Mouse (Mus musculus) myocyte (in vitro differentiated cells): Measurements from ENCODE around the gene Baiap2. TPM values are rescaled to one million over a fixed set of nuclear protein-coding genes. Genes with fewer than 3 reads are reported as not detected.

Experiments used
- H3K27me3 ChIP-seq: one replicate; pipeline ENCODE4 v1.6.1; 2011; ENCODE audit not compliant: control insufficient read depth, insufficient read depth, insufficient read length
- H3K36me3 ChIP-seq: one replicate; pipeline ENCODE4 v1.6.1; 2011; ENCODE audit not compliant: control insufficient read depth, insufficient read depth
- H3K4me2 ChIP-seq: one replicate; pipeline ENCODE4 v1.6.1; 2011; ENCODE audit warnings: low read depth, control low read depth
- H3K4me3 ChIP-seq: one replicate; pipeline ENCODE4 v1.5.1; 2011; ENCODE audit warnings: mild to moderate bottlenecking, control low read depth, moderate library complexity
- H3K79me2 ChIP-seq: one replicate; pipeline ENCODE4 v1.6.1; 2011; ENCODE audit not compliant: control insufficient read depth, insufficient read depth
- H3ac ChIP-seq: one replicate; pipeline ENCODE4 v1.6.1; 2011; ENCODE audit not compliant: control insufficient read depth, insufficient read length
- CEBPB ChIP-seq: IDR thresholded peaks from 2 replicates; pipeline ENCODE4 v1.6.1; 2011; ENCODE audit warnings: mild to moderate bottlenecking, moderate library complexity; ENCODE audit not compliant: poor library complexity, insufficient read depth, severe bottlenecking
- E2F4 ChIP-seq: IDR thresholded peaks from one replicate; pipeline ENCODE4 v1.6.1; 2011; ENCODE audit warnings: mild to moderate bottlenecking, control low read depth, moderate library complexity; ENCODE audit not compliant: insufficient read depth
- MAX ChIP-seq: IDR thresholded peaks from one replicate; pipeline ENCODE4 v1.6.1; 2011; ENCODE audit warnings: low read depth, mild to moderate bottlenecking, control low read depth
- MYOD1 ChIP-seq, 3 experiments: IDR thresholded peaks; one replicate each; pipeline ENCODE4 v1.6.1; 2011; ENCODE audit warnings: control low read depth in 2 of 3, low read depth in 2 of 3, mild to moderate bottlenecking in 2 of 3, moderate library complexity in 1 of 3; ENCODE audit not compliant: insufficient read length in 2 of 3, control insufficient read depth in 1 of 3
- MYOG ChIP-seq, 3 experiments: IDR thresholded peaks; one replicate each; pipeline ENCODE4 v1.6.1; 2011; ENCODE audit warnings: control low read depth in 2 of 3, low read depth in 2 of 3, mild to moderate bottlenecking in 2 of 3; ENCODE audit not compliant: insufficient read length in 2 of 3, control insufficient read depth in 1 of 3, insufficient read depth in 1 of 3
- POLR2A ChIP-seq: IDR thresholded peaks from one replicate; pipeline ENCODE4 v1.6.1; 2011; ENCODE audit warnings: low read depth, mild to moderate bottlenecking, control low read depth, moderate library complexity; ENCODE audit not compliant: insufficient read length
- POLR2AphosphoS2 ChIP-seq: IDR thresholded peaks from one replicate; pipeline ENCODE4 v1.6.1; 2011; ENCODE audit warnings: low read depth, control low read depth; ENCODE audit not compliant: insufficient read length
- REST ChIP-seq: IDR thresholded peaks from one replicate; pipeline ENCODE4 v1.6.1; 2011; ENCODE audit warnings: mild to moderate bottlenecking, control low read depth, moderate library complexity; ENCODE audit not compliant: insufficient read depth, insufficient read length
- SRF ChIP-seq: IDR thresholded peaks from one replicate; pipeline ENCODE4 v1.6.1; 2011; ENCODE audit warnings: low read depth; ENCODE audit not compliant: control insufficient read depth, insufficient read length
- TCF12 ChIP-seq: IDR thresholded peaks from one replicate; pipeline ENCODE4 v1.6.1; 2011; ENCODE audit warnings: mild to moderate bottlenecking, control low read depth; ENCODE audit not compliant: poor library complexity, insufficient read depth, severe bottlenecking
- TCF3 ChIP-seq: IDR thresholded peaks from one replicate; pipeline ENCODE4 v1.6.1; 2011; ENCODE audit warnings: low read depth, control low read depth; ENCODE audit not compliant: insufficient read length
- USF1 ChIP-seq: IDR thresholded peaks from one replicate; pipeline ENCODE4 v1.6.1; 2011; ENCODE audit warnings: low read depth, mild to moderate bottlenecking, control low read depth, moderate library complexity
- polyA plus RNA-seq: library from polyadenylated mRNA; unstranded; fragments of >200 nt; fragmentation: generic; extraction: Trizol; gene quantifications from one replicate; pipeline ENCODE4 v1.2.1, GENCODE M21; 2012; ENCODE audit warnings: missing spikeins

Gene Baiap2
- polyA plus RNA-seq, 1 experiment, result 23.0 TPM

- H3K4me2 ChIP-seq, result peak overlapping the region; percentile 67
- H3K36me3 ChIP-seq, result no peaks in the 10 kb centered on the region
- no peak for TF ChIP-seq USF1
- peak; percentile 23 for TF ChIP-seq POLR2AphosphoS2
- TF ChIP-seq POLR2A, result peak; percentile 60
- no peaks in the 10 kb centered on the region for H3K27me3 ChIP-seq
- H3K79me2 ChIP-seq, result peaks cover 43% of the 10 kb centered on the region
- H3ac ChIP-seq, result peak overlapping the region; percentile 51
- H3K4me3 ChIP-seq, result peak overlapping the region; percentile 47
Observed at GRCm38 (mm10) chr11:119942201-119942726, 299 bp upstream of the Baiap2 start.

GRCm38 (mm10) chr11:119943428-119943988 is 945 bp downstream of the Baiap2 start:
- H3K4me2 ChIP-seq, result peak overlapping the region; percentile 83
- H3K79me2 ChIP-seq, result peaks cover 55% of the 10 kb centered on the region
- TF ChIP-seq POLR2AphosphoS2 (no peak), TCF12 (no peak), TCF3 (no peak), REST (no peak), CEBPB (no peak), SRF (no peak), MYOG (IDR thresholded peaks at IDR 0.05; ENCODE audit: control insufficient read depth in 1 of 3, insufficient read depth in 1 of 3, insufficient read length in 2 of 3, low read depth in 2 of 3) (no peak), MYOD1 (IDR thresholded peaks at IDR 0.05; ENCODE audit: control insufficient read depth in 1 of 3, insufficient read length in 2 of 3, low read depth in 2 of 3) (no peak), E2F4 (no peak), MAX (no peak), USF1 (no peak), POLR2A (no peak)
- peak overlapping the region; percentile 51 for H3ac ChIP-seq
- no peaks in the 10 kb centered on the region for H3K36me3 ChIP-seq
- no peaks in the 10 kb centered on the region for H3K27me3 ChIP-seq
- peak overlapping the region; percentile 47 for H3K4me3 ChIP-seq

GRCm38 (mm10) chr11:119945343-119945742 is 2.8 kb downstream of the Baiap2 start:
- TF ChIP-seq TCF12, result no peak
- no peak for TF ChIP-seq TCF3
- TF ChIP-seq MYOD1 (IDR thresholded peaks at IDR 0.05; ENCODE audit: control insufficient read depth in 1 of 3, insufficient read length in 2 of 3, low read depth in 2 of 3), result no peak
- TF ChIP-seq USF1, result no peak
- TF ChIP-seq MAX, result no peak
- no peak for TF ChIP-seq E2F4
- TF ChIP-seq MYOG (IDR thresholded peaks at IDR 0.05; ENCODE audit: control insufficient read depth in 1 of 3, insufficient read depth in 1 of 3, insufficient read length in 2 of 3, low read depth in 2 of 3), result no peak
- no peak for TF ChIP-seq POLR2AphosphoS2
- no peak for TF ChIP-seq CEBPB
- no peak for TF ChIP-seq REST
- TF ChIP-seq POLR2A, result no peak
- no peak for TF ChIP-seq SRF
- H3K79me2 ChIP-seq, result peaks cover 74% of the 10 kb centered on the region
- peak overlapping the region; percentile 83 for H3K4me2 ChIP-seq
- H3K4me3 ChIP-seq, result peak overlapping the region; percentile 47
- H3ac ChIP-seq, result no peak overlapping the region
- H3K36me3 ChIP-seq, result no peaks in the 10 kb centered on the region
- H3K27me3 ChIP-seq, result no peaks in the 10 kb centered on the region

GRCm38 (mm10) chr11:119947426-119947825 is 4.9 kb downstream of the Baiap2 start:
- Histone ChIP-seq H3K79me2 (peaks cover 90% of the 10 kb centered on the region), H3K4me2 (no peak overlapping the region), H3K27me3 (no peaks in the 10 kb centered on the region), H3K36me3 (no peaks in the 10 kb centered on the region), H3ac (no peak overlapping the region), H3K4me3 (no peak overlapping the region)
- TF ChIP-seq SRF (no peak), REST (no peak), TCF3 (no peak), MYOD1 (IDR thresholded peaks at IDR 0.05; ENCODE audit: control insufficient read depth in 1 of 3, insufficient read length in 2 of 3, low read depth in 2 of 3) (no peak), MAX (no peak), CEBPB (no peak), TCF12 (no peak), MYOG (IDR thresholded peaks at IDR 0.05; ENCODE audit: control insufficient read depth in 1 of 3, insufficient read depth in 1 of 3, insufficient read length in 2 of 3, low read depth in 2 of 3) (no peak), E2F4 (no peak), POLR2A (no peak), POLR2AphosphoS2 (no peak), USF1 (no peak)

GRCm38 (mm10) chr11:119947897-119948296 is 5.3 kb downstream of the Baiap2 start:
- no peak for TF ChIP-seq REST
- TF ChIP-seq POLR2AphosphoS2, result no peak
- no peak for TF ChIP-seq MYOD1 (IDR thresholded peaks at IDR 0.05; ENCODE audit: control insufficient read depth in 1 of 3, insufficient read length in 2 of 3, low read depth in 2 of 3)
- TF ChIP-seq CEBPB, result no peak
- TF ChIP-seq TCF3, result no peak
- no peak for TF ChIP-seq POLR2A
- no peak for TF ChIP-seq E2F4
- TF ChIP-seq MAX, result no peak
- no peak for TF ChIP-seq USF1
- TF ChIP-seq MYOG (IDR thresholded peaks at IDR 0.05; ENCODE audit: control insufficient read depth in 1 of 3, insufficient read depth in 1 of 3, insufficient read length in 2 of 3, low read depth in 2 of 3), result no peak
- TF ChIP-seq SRF, result no peak
- TF ChIP-seq TCF12, result no peak

More at GRCm38 (mm10) chr11:119947897-119948296, 5.3 kb downstream of the Baiap2 start:
- Histone ChIP-seq H3K79me2 (peaks cover 95% of the 10 kb centered on the region), H3K27me3 (no peaks in the 10 kb centered on the region), H3K4me2 (peak overlapping the region; percentile 58), H3K36me3 (no peaks in the 10 kb centered on the region), H3ac (no peak overlapping the region), H3K4me3 (no peak overlapping the region)
